Mouse (Mus musculus) T-helper 17 cell (primary cell): ENCODE data around the gene Gm20906.
"Not testable (repeated sequence)": the region's sequence is repeated elsewhere in the genome, so short reads cannot be mapped to it uniquely, and the experiment has no call there.

ENCODE experiments used
- in situ Hi-C, 2 experiments: fragments of 300-600 bp; cut with MboI, MseI; formaldehyde crosslinking; loops; 1 replicate in 1 of 2; 2 replicates in 1 of 2; pipeline ENCODE4 v1.15.1; 2025; ENCODE audit warnings: high pct_unique_total_duplicates in 2 of 2

Gm20906 gene

GRCm38 (mm10) chrY:87550666-87551065 lies at the start of gene Gm20906:
Gene Gm20906 (plus strand): TSS chrY:87550966.
- in situ Hi-C loops: not testable (repeated sequence)
